Mouse (Mus musculus) midbrain, embryonic 13.5 days (tissue): ENCODE measurements around the gene Tns1. TPM values are rescaled to one million over a fixed set of nuclear protein-coding genes. Genes with fewer than 3 reads are reported as not detected.

Experiments
- ATAC-seq: fragments of 200-750 bp; cut with Nextera tagmentation; 2 replicates; pipeline ENCODE4 v1.8.0; 2017; ENCODE audit warnings: mild to moderate bottlenecking, moderate TSS enrichment, moderate library complexity
- H3K27ac ChIP-seq: fragments of 300-500 bp; sonication (generic); 2 replicates; pipeline ENCODE4 v1.5.1; 2015; ENCODE audit warnings: inconsistent platforms, mild to moderate bottlenecking, moderate library complexity
- H3K27me3 ChIP-seq: fragments of 300-500 bp; sonication (generic); 2 replicates; pipeline ENCODE4 v1.6.1; 2015; ENCODE audit warnings: mild to moderate bottlenecking, inconsistent platforms
- H3K36me3 ChIP-seq: fragments of 300-500 bp; sonication (generic); 2 replicates; pipeline ENCODE4 v1.6.1; 2015; ENCODE audit warnings: mild to moderate bottlenecking, inconsistent platforms
- H3K4me1 ChIP-seq: fragments of 300-500 bp; sonication (generic); replicated peaks from 2 replicates; pipeline ENCODE4 v1.6.1; 2015; ENCODE audit warnings: inconsistent platforms
- H3K4me2 ChIP-seq: fragments of 300-500 bp; sonication (generic); replicated peaks from 2 replicates; pipeline ENCODE4 v1.6.1; 2015; ENCODE audit warnings: moderate library complexity, mild to moderate bottlenecking, inconsistent platforms
- H3K4me3 ChIP-seq: fragments of 300-500 bp; sonication (generic); replicated peaks from 2 replicates; pipeline ENCODE4 v1.5.1; 2015; ENCODE audit warnings: mild to moderate bottlenecking, inconsistent platforms
- H3K9ac ChIP-seq: fragments of 300-500 bp; sonication (generic); replicated peaks from 2 replicates; pipeline ENCODE4 v1.6.1; 2015; ENCODE audit warnings: mild to moderate bottlenecking, inconsistent platforms
- H3K9me3 ChIP-seq: fragments of 300-500 bp; sonication (generic); 2 replicates; pipeline ENCODE4 v1.6.1; 2016; ENCODE audit warnings: mild to moderate bottlenecking, inconsistent platforms
- WGBS: fragments of 180-500 bp; shearing (Covaris S2); methylation state at CpG from one replicate; pipeline ENCODE4 v1.1.7; 2015; 5-methylcytosine and 5-hydroxymethylcytosine counted together
- polyA plus RNA-seq: library from polyadenylated mRNA; unstranded; fragments of >200 nt; fragmentation: Nextera tagmentation; extraction: Ambion mirVana; gene quantifications from 2 replicates; pipeline ENCODE4 v1.2.1, GENCODE M21; 2015

Gene Tns1
- polyA plus RNA-seq, 1 experiment from 2014 or later = 13.2 TPM

DNA sequence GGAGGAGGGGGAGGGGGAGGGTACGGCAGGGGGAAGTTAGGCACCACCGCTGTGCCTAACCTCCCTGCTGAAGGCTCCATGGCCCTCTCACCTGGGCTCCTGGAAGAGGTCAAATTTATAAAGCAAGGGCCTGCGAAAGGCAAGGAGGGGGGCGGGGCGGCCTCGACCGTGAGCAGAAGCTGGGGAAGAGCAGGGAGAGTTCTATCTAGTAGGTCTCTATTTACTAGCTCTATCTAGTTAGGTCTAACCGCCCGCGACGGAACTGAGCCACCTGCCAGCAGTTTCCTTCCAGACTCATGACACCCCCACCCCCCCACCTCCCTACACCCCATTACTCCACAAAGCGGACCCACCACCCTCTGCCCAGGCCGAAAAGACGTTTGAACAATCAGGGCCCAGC, 56.4 kb downstream of the Tns1 start:
- Histone ChIP-seq H3K9ac (0 out of 2 replicates have a peak overlapping the region, but pooled peaks have one; percentile 53), H3K4me3 (peak overlapping the region; percentile 30; the same call in 1 of the 2 replicates), H3K27me3 (peaks cover 30% of the 10 kb centered on the region), H3K27ac (no peak overlapping the region), H3K9me3 (no peaks in the 10 kb centered on the region), H3K4me1 (peaks cover 18% of the 10 kb centered on the region), H3K4me2 (peak overlapping the region; percentile 55), H3K36me3 (no peaks in the 10 kb centered on the region)
- WGBS = 21% methylated on average over 14 of the region's 14 CpGs
- ATAC-seq = no peak

- no peak for ATAC-seq
- Histone ChIP-seq H3K4me1 (peaks cover 18% of the 10 kb centered on the region), H3K9me3 (no peaks in the 10 kb centered on the region), H3K9ac (no peak overlapping the region), H3K4me2 (no peak overlapping the region), H3K4me3 (no peak overlapping the region), H3K36me3 (no peaks in the 10 kb centered on the region), H3K27me3 (peaks cover 30% of the 10 kb centered on the region), H3K27ac (no peak overlapping the region)
- WGBS = 77% methylated on average over 3 of the region's 3 CpGs
Measured at GRCm38 (mm10) chr1:74066576-74066975, 57.7 kb downstream of the Tns1 start.

DNA sequence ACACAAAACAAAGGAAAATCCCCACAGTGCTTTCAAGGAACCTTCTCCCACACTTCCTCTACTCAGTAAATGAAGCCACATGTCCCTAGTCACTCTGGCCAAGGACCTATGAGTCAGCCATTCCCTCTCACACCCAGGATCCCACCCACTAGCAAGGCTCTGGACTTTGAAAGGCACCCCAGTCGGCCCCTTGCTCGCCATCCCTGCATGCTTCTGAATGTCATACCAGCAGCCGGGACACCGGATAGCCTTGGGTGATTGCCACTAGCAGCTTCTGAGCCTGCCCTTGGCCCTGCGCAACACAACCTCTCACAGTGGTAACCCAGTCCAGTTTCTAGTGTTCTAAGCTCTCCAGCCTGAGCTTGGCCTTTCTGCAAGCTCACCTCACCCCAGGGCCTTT, 58.2 kb downstream of the Tns1 start:
- Histone ChIP-seq H3K36me3 (no peaks in the 10 kb centered on the region), H3K4me1 (peaks cover 18% of the 10 kb centered on the region), H3K4me3 (no peak overlapping the region), H3K27ac (no peak overlapping the region), H3K4me2 (no peak overlapping the region), H3K9me3 (no peaks in the 10 kb centered on the region), H3K27me3 (peaks cover 30% of the 10 kb centered on the region), H3K9ac (no peak overlapping the region)
- ATAC-seq = no peak
- WGBS = 83% methylated on average over 5 of the region's 5 CpGs

- no peak overlapping the region for H3K4me3 ChIP-seq
- H3K4me1 ChIP-seq = no peaks in the 10 kb centered on the region
- no peak for ATAC-seq
- no peaks in the 10 kb centered on the region for H3K36me3 ChIP-seq
- no peaks in the 10 kb centered on the region for H3K27me3 ChIP-seq
- no peak overlapping the region for H3K4me2 ChIP-seq
- H3K9ac ChIP-seq = no peak overlapping the region
- no peak overlapping the region for H3K27ac ChIP-seq
- H3K9me3 ChIP-seq = no peaks in the 10 kb centered on the region
- 77% methylated on average over 6 of the region's 6 CpGs for WGBS
Measured at GRCm38 (mm10) chr1:74060046-74060445, 64.2 kb downstream of the Tns1 start.

- H3K4me3 ChIP-seq = no peak overlapping the region
- WGBS = 94% methylated on average over 5 of the region's 5 CpGs
- no peak for ATAC-seq
- no peaks in the 10 kb centered on the region for H3K27me3 ChIP-seq
- no peaks in the 10 kb centered on the region for H3K36me3 ChIP-seq
- H3K9ac ChIP-seq = no peak overlapping the region
- H3K27ac ChIP-seq = no peak overlapping the region
- no peak overlapping the region for H3K4me2 ChIP-seq
- H3K9me3 ChIP-seq = no peaks in the 10 kb centered on the region
- H3K4me1 ChIP-seq = no peaks in the 10 kb centered on the region
Measured at GRCm38 (mm10) chr1:74059552-74059951, 64.7 kb downstream of the Tns1 start.

DNA sequence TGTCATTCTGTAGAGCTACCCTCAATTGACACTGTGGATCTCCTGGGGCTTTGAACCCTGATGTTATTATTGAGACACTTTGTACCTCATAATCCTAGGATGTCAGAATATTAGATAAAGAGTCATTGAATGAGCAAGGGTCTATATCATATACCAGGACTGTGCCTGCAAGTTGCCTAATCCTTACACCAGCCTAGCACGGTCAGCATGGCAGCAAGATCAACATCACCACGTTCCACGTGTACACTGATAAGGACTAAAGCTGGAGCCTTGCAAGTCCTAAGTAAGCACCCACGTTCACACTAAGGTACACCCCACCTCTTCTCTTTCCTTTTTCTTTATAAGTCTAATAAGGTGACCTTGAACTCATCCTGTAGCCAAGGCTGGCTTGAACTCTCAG, 65.5 kb downstream of the Tns1 start:
- WGBS = 86% methylated on average over 4 of the region's 4 CpGs
- no peak for ATAC-seq
- Histone ChIP-seq H3K4me2 (no peak overlapping the region), H3K27me3 (no peaks in the 10 kb centered on the region), H3K27ac (no peak overlapping the region), H3K9ac (no peak overlapping the region), H3K9me3 (no peaks in the 10 kb centered on the region), H3K4me1 (no peaks in the 10 kb centered on the region), H3K4me3 (no peak overlapping the region), H3K36me3 (no peaks in the 10 kb centered on the region)

GRCm38 (mm10) chr1:74058309-74058708, 65.9 kb downstream of the Tns1 start:
- no peak for ATAC-seq
- WGBS = 82% methylated on average over 4 of the region's 4 CpGs

DNA sequence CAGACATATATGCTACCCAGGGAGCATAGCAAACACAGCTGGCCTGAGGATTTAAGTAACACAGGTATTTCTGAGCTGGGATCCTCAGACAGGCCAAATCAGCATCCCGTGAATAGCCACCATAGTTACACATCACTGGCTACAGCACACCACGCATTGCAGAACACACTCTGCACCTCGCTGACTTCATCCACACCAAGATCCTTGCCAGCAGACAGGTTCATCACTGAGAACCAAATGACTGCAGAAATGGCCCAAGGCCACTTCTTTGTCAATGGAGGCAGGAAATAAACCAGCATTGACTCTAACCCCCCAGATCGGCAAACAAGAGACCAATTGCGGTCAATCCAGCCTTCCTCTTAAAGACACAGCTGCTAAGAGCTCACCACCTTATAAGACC, 66.7 kb downstream of the Tns1 start:
- no peaks in the 10 kb centered on the region for H3K4me1 ChIP-seq
- no peak for ATAC-seq
- 80% methylated on average over 5 of the region's 5 CpGs for WGBS
- H3K36me3 ChIP-seq = no peaks in the 10 kb centered on the region
- no peak overlapping the region for H3K27ac ChIP-seq
- no peaks in the 10 kb centered on the region for H3K9me3 ChIP-seq
- no peaks in the 10 kb centered on the region for H3K27me3 ChIP-seq
- H3K9ac ChIP-seq = no peak overlapping the region
- no peak overlapping the region for H3K4me2 ChIP-seq
- H3K4me3 ChIP-seq = no peak overlapping the region

More at GRCm38 (mm10) chr1:74058309-74058708, 65.9 kb downstream of the Tns1 start:
- H3K4me1 ChIP-seq = no peaks in the 10 kb centered on the region
- no peak overlapping the region for H3K27ac ChIP-seq
- H3K4me3 ChIP-seq = no peak overlapping the region
- H3K4me2 ChIP-seq = no peak overlapping the region
- H3K27me3 ChIP-seq = no peaks in the 10 kb centered on the region
- no peak overlapping the region for H3K9ac ChIP-seq
- no peaks in the 10 kb centered on the region for H3K36me3 ChIP-seq
- H3K9me3 ChIP-seq = no peaks in the 10 kb centered on the region

DNA sequence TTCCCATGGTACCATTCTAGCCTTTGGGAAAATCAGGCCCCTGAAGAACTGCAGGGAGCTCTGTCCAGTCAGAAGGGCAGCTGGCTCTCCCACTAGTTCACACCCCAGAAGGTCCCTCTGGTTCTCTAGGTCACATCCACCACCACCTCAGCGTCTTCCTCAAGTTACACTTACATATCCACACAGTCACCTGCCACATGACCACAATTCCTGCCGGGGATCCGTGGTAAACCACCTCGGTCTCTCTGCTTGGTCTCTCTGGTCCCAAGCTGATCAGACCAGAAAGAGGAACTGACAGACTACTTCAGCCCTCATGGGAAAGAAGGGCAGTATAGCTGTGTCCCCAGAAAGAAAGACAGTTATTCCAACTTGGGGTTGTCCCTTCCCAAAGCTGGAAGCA, 68.7 kb downstream of the Tns1 start:
- H3K36me3 ChIP-seq = no peaks in the 10 kb centered on the region
- WGBS = 89% methylated on average over 4 of the region's 4 CpGs
- no peaks in the 10 kb centered on the region for H3K27me3 ChIP-seq
- H3K4me2 ChIP-seq = no peak overlapping the region
- H3K4me1 ChIP-seq = no peaks in the 10 kb centered on the region
- no peak overlapping the region for H3K9ac ChIP-seq
- no peak overlapping the region for H3K27ac ChIP-seq
- H3K9me3 ChIP-seq = no peaks in the 10 kb centered on the region
- H3K4me3 ChIP-seq = no peak overlapping the region
- no peak for ATAC-seq

- Histone ChIP-seq H3K4me3 (no peak overlapping the region), H3K9me3 (no peaks in the 10 kb centered on the region), H3K4me1 (no peaks in the 10 kb centered on the region), H3K9ac (no peak overlapping the region), H3K27ac (no peak overlapping the region), H3K27me3 (no peaks in the 10 kb centered on the region), H3K36me3 (no peaks in the 10 kb centered on the region), H3K4me2 (no peak overlapping the region)
- ATAC-seq = 0 out of 2 replicates have a peak, but pooled peaks have one; percentile 11
- 81% methylated on average over 3 of the region's 3 CpGs for WGBS
Measured at GRCm38 (mm10) chr1:74054471-74054870, 69.8 kb downstream of the Tns1 start.

GRCm38 (mm10) chr1:74054007-74054406, 70.2 kb downstream of the Tns1 start:
- WGBS = 43% methylated on average over 7 of the region's 7 CpGs
- no peaks in the 10 kb centered on the region for H3K27me3 ChIP-seq
- 0 out of 2 replicates have a peak, but pooled peaks have one; percentile 17 for ATAC-seq
- H3K4me2 ChIP-seq = no peak overlapping the region
- no peak overlapping the region for H3K4me3 ChIP-seq
- no peaks in the 10 kb centered on the region for H3K36me3 ChIP-seq
- no peaks in the 10 kb centered on the region for H3K9me3 ChIP-seq
- H3K4me1 ChIP-seq = no peaks in the 10 kb centered on the region
- H3K27ac ChIP-seq = no peak overlapping the region
- H3K9ac ChIP-seq = no peak overlapping the region

DNA sequence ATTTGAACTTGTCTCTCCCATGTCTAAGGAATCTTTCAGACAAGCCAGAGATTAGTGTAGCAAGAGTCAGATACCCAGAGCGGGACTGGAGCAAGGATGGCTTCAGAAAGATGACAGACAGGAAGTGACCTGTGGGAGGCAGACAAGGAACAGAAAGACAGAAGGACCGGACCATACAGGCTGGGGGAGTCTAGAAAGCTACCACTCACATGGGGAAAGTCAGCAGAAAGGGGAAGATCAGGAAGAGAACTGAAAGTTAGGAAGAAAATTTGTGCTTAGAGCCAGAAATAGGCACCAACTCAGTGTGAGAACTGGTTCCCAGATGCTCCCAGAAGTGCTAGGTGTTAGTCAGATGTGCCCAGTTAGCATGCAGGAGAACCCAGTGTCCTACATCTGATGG, 71.2 kb downstream of the Tns1 start:
- Histone ChIP-seq H3K36me3 (no peaks in the 10 kb centered on the region), H3K4me1 (no peaks in the 10 kb centered on the region), H3K9me3 (no peaks in the 10 kb centered on the region), H3K27ac (no peak overlapping the region), H3K27me3 (no peaks in the 10 kb centered on the region), H3K4me2 (no peak overlapping the region), H3K9ac (no peak overlapping the region), H3K4me3 (no peak overlapping the region)
- ATAC-seq = no peak
- WGBS = 73% methylated on average over 2 of the region's 2 CpGs

GRCm38 (mm10) chr1:74051349-74051748, 72.9 kb downstream of the Tns1 start:
- Histone ChIP-seq H3K4me3 (no peak overlapping the region), H3K4me1 (no peaks in the 10 kb centered on the region), H3K27me3 (no peaks in the 10 kb centered on the region), H3K9me3 (no peaks in the 10 kb centered on the region), H3K4me2 (no peak overlapping the region), H3K9ac (no peak overlapping the region), H3K36me3 (no peaks in the 10 kb centered on the region), H3K27ac (no peak overlapping the region)
- no peak for ATAC-seq
- WGBS = 54% methylated on average over 2 of the region's 2 CpGs
